Mouse (Mus musculus) stomach, embryonic 14.5 days (tissue): ENCODE data around the gene Ltbp4. TPM values are rescaled to one million over a fixed set of nuclear protein-coding genes. Genes with fewer than 3 reads are reported as not detected.

ENCODE experiments used
- ATAC-seq: fragments of 200-750 bp; cut with Nextera tagmentation; 2 replicates; pipeline ENCODE4 v1.8.0; 2017; ENCODE audit warnings: low read depth, moderate TSS enrichment; ENCODE audit not compliant: insufficient number of reproducible peaks, insufficient read depth, low FRiP score
- H3K27ac ChIP-seq: fragments of 300-500 bp; sonication (generic); 2 replicates; pipeline ENCODE4 v1.5.1; 2014; ENCODE audit warnings: mild to moderate bottlenecking, low read length, moderate library complexity, mixed read lengths
- H3K27me3 ChIP-seq: fragments of 300-500 bp; sonication (generic); 2 replicates; pipeline ENCODE4 v1.6.1; 2014; ENCODE audit warnings: low read length, control low read depth, mixed read lengths; ENCODE audit not compliant: control insufficient read depth, insufficient read depth
- H3K36me3 ChIP-seq: fragments of 300-500 bp; sonication (generic); 2 replicates; pipeline ENCODE4 v1.6.1; 2014; ENCODE audit warnings: mild to moderate bottlenecking, control low read depth, low read length, moderate library complexity, mixed read lengths; ENCODE audit not compliant: control insufficient read depth, insufficient read depth
- H3K4me1 ChIP-seq: fragments of 300-500 bp; sonication (generic); 2 replicates; pipeline ENCODE4 v1.6.1; 2014; ENCODE audit warnings: low read length, control low read depth, mixed read lengths; ENCODE audit not compliant: control insufficient read depth, insufficient read depth
- H3K4me2 ChIP-seq: fragments of 300-500 bp; sonication (generic); replicated peaks from 2 replicates; pipeline ENCODE4 v1.6.1; 2014; ENCODE audit warnings: low read depth, low read length, control low read depth
- H3K4me3 ChIP-seq: fragments of 300-500 bp; sonication (generic); 2 replicates; pipeline ENCODE4 v1.5.1; 2014; ENCODE audit warnings: low read depth, low read length, control low read depth
- H3K9ac ChIP-seq: fragments of 300-500 bp; sonication (generic); replicated peaks from 2 replicates; pipeline ENCODE4 v1.6.1; 2014; ENCODE audit warnings: low read depth, mild to moderate bottlenecking, control low read depth, low read length, moderate library complexity, mixed read lengths
- H3K9me3 ChIP-seq: fragments of 300-500 bp; sonication (generic); 2 replicates; pipeline ENCODE4 v1.6.1; 2016; ENCODE audit warnings: low read depth, low read length, control low read depth; ENCODE audit not compliant: control insufficient read depth
- WGBS: fragments of 180-500 bp; shearing (Covaris S2); extraction: QIAGEN DNeasy Blood & Tissue Kit; methylation state at CpG from one replicate; pipeline ENCODE4 v1.1.7; 2014; 5-methylcytosine and 5-hydroxymethylcytosine counted together
- polyA plus RNA-seq: library from polyadenylated mRNA; unstranded; fragments of >200 nt; fragmentation: Nextera tagmentation; extraction: Ambion mirVana; gene quantifications from 2 replicates; pipeline ENCODE4 v1.2.1, GENCODE M21; 2014

The Ltbp4 gene
- polyA plus RNA-seq, 1 experiment from 2014 or later, result 178 TPM

- ATAC-seq, result 0 out of 2 replicates have a peak, but pooled peaks have one; percentile 21
- Histone ChIP-seq H3K4me2 (peak overlapping the region; percentile 33), H3K36me3 (no peaks in the 10 kb centered on the region), H3K9ac (no peak overlapping the region), H3K27ac (no peak overlapping the region), H3K4me3 (peak overlapping the region; percentile 15), H3K9me3 (no peaks in the 10 kb centered on the region), H3K4me1 (peaks cover 5% of the 10 kb centered on the region; the same call in 1 of the 2 replicates), H3K27me3 (peaks cover 57% of the 10 kb centered on the region)
- 4% methylated on average over 44 of the region's 44 CpGs for WGBS
These were observed 34.4 kb upstream of the Ltbp4 start for GRCm38 (mm10) chr7:27371715-27372462.

- Histone ChIP-seq H3K4me3 (no peak overlapping the region), H3K36me3 (no peaks in the 10 kb centered on the region), H3K4me1 (peaks cover 6% of the 10 kb centered on the region; the same call in 1 of the 2 replicates), H3K27ac (no peak overlapping the region), H3K9me3 (no peaks in the 10 kb centered on the region), H3K27me3 (peaks cover 74% of the 10 kb centered on the region), H3K9ac (no peak overlapping the region), H3K4me2 (no peak overlapping the region)
- no peak for ATAC-seq
- WGBS, result 86% methylated on average over 19 of the region's 19 CpGs
These were observed 31.6 kb upstream of the Ltbp4 start for GRCm38 (mm10) chr7:27369111-27369510.

GRCm38 (mm10) chr7:27367976-27368375, 30.5 kb upstream of the Ltbp4 start:
- 19% methylated on average over 11 of the region's 11 CpGs for WGBS

GRCm38 (mm10) chr7:27366082-27366844, 28.8 kb upstream of the Ltbp4 start:
- no peak overlapping the region for H3K4me3 ChIP-seq
- 42% methylated on average over 21 of the region's 21 CpGs for WGBS
- no peaks in the 10 kb centered on the region for H3K36me3 ChIP-seq
- peaks cover 63% of the 10 kb centered on the region for H3K27me3 ChIP-seq
- H3K4me2 ChIP-seq, result no peak overlapping the region
- H3K9me3 ChIP-seq, result no peaks in the 10 kb centered on the region
- no peak overlapping the region for H3K27ac ChIP-seq
- no peak for ATAC-seq
- no peak overlapping the region for H3K9ac ChIP-seq
- H3K4me1 ChIP-seq, result peaks cover 11% of the 10 kb centered on the region

More at GRCm38 (mm10) chr7:27367976-27368375, 30.5 kb upstream of the Ltbp4 start:
- Histone ChIP-seq H3K27ac (no peak overlapping the region), H3K36me3 (no peaks in the 10 kb centered on the region), H3K9me3 (no peaks in the 10 kb centered on the region), H3K4me3 (peak overlapping the region; percentile 7; the same call in 1 of the 2 replicates), H3K9ac (no peak overlapping the region), H3K4me1 (peaks cover 8% of the 10 kb centered on the region; the same call in 1 of the 2 replicates), H3K4me2 (peak overlapping the region; percentile 33), H3K27me3 (peaks cover 78% of the 10 kb centered on the region)
- ATAC-seq, result no peak

- H3K36me3 ChIP-seq, result no peaks in the 10 kb centered on the region
- H3K4me2 ChIP-seq, result no peak overlapping the region
- no peaks in the 10 kb centered on the region for H3K9me3 ChIP-seq
- WGBS, result 6% methylated on average over 29 of the region's 29 CpGs
- H3K9ac ChIP-seq, result no peak overlapping the region
- H3K4me3 ChIP-seq, result peak overlapping the region; percentile 6; the same call in 1 of the 2 replicates
- H3K4me1 ChIP-seq, result peaks cover 11% of the 10 kb centered on the region
- peaks cover 51% of the 10 kb centered on the region for H3K27me3 ChIP-seq
- no peak for ATAC-seq
- no peak overlapping the region for H3K27ac ChIP-seq
These were observed 26.9 kb upstream of the Ltbp4 start for GRCm38 (mm10) chr7:27364379-27364778.

GRCm38 (mm10) chr7:27361283-27361946, 23.9 kb upstream of the Ltbp4 start:
- ATAC-seq, result peak; percentile 97
- no peaks in the 10 kb centered on the region for H3K9me3 ChIP-seq
- H3K9ac ChIP-seq, result peak overlapping the region; percentile 46; the same call in 1 of the 2 replicates
- H3K4me2 ChIP-seq, result peak overlapping the region; percentile 79
- no peak overlapping the region for H3K27ac ChIP-seq
- H3K27me3 ChIP-seq, result peaks cover 32% of the 10 kb centered on the region
- under 1% methylated on average over 52 of the region's 52 CpGs for WGBS
- H3K36me3 ChIP-seq, result no peaks in the 10 kb centered on the region
- H3K4me3 ChIP-seq, result peak overlapping the region; percentile 47
- peaks cover 19% of the 10 kb centered on the region for H3K4me1 ChIP-seq

- Histone ChIP-seq H3K9ac (no peak overlapping the region), H3K4me2 (peak overlapping the region; percentile 79), H3K4me3 (0 out of 2 replicates have a peak overlapping the region, but pooled peaks have one; percentile 12), H3K9me3 (no peaks in the 10 kb centered on the region), H3K27me3 (peaks cover 25% of the 10 kb centered on the region), H3K27ac (no peak overlapping the region), H3K36me3 (no peaks in the 10 kb centered on the region), H3K4me1 (peaks cover 21% of the 10 kb centered on the region)
- 49% methylated on average over 6 of the region's 6 CpGs for WGBS
- ATAC-seq, result no peak
These were observed 23.3 kb upstream of the Ltbp4 start for GRCm38 (mm10) chr7:27360749-27361148.

- Histone ChIP-seq H3K27ac (no peak overlapping the region), H3K4me2 (no peak overlapping the region), H3K27me3 (peaks cover 17% of the 10 kb centered on the region), H3K4me1 (peaks cover 23% of the 10 kb centered on the region), H3K4me3 (no peak overlapping the region), H3K9me3 (no peaks in the 10 kb centered on the region), H3K36me3 (no peaks in the 10 kb centered on the region), H3K9ac (no peak overlapping the region)
- 89% methylated on average over 9 of the region's 9 CpGs for whole genome bisulfite sequencing
- no peak for ATAC-seq
These were observed 22.3 kb upstream of the Ltbp4 start for GRCm38 (mm10) chr7:27359706-27360358.
